8 mouse cellular contexts compared by ENCODE assay signal in the genomic region with DNA sequence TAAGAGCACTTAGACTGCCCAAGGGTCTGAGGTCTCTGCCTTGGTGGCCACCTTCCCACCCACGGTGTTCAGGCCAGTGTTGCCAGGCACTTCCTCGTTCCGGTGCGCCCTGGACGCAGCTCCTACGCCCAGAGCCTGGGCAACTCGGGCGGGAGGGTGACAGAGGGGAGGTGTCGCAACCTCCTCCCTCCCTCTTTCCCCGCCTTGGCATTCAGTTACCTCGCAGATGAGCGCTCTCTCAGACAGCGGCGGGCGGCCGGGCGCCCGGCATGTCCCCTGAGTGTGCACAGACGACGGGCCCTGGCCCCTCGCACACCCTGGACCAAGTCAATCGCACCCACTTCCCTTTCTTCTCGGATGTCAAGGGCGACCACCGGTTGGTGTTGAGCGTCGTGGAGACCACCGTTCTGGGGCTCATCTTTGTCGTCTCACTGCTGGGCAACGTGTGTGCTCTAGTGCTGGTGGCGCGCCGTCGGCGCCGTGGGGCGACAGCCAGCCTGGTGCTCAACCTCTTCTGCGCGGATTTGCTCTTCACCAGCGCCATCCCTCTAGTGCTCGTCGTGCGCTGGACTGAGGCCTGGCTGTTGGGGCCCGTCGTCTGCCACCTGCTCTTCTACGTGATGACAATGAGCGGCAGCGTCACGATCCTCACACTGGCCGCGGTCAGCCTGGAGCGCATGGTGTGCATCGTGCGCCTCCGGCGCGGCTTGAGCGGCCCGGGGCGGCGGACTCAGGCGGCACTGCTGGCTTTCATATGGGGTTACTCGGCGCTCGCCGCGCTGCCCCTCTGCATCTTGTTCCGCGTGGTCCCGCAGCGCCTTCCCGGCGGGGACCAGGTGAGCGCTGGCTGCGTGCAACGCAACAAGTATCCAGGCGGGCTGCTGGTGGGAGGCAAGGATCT. TPM values are rescaled to one million over a fixed set of nuclear protein-coding genes. Genes with fewer than 3 reads are reported as not detected.
DNase-seq lines count a peak whose midpoint lies in the region; ATAC-seq lines count a peak whose summit lies in the region.

Gene Ffar4 (plus strand): TSS at position 214 of the 901 bp plus-strand sequence.

- no peaks in the 10 kb centered on the region for H3K9me3 ChIP-seq in hindbrain, embryonic 15.5 days
- no peaks in the 10 kb centered on the region for H3K9me3 ChIP-seq in stomach, embryonic 16.5 days (replicated peaks; ENCODE audit: control insufficient read depth, low read length)

- peak; percentile 12 for DNase-seq in right cerebral cortex, postnatal 4 days
- no peak for DNase-seq in right cerebral cortex, postnatal 25 days
- peak; percentile 56 for DNase-seq in embryo, embryonic 10 days (ENCODE audit: low spot score)
- DNase-seq in lung, postnatal 10 days = peak; percentile 36
- no peak for DNase-seq in frontal cortex, postnatal 14 days (ENCODE audit: low spot score in 2 of 2)
- DNase-seq in gastrocnemius, adult 18-20 months (ENCODE audit: low spot score) = no peak

- peak within 1 kb of the TSS; percentile 42 for H3K4me3 ChIP-seq in hindbrain, embryonic 15.5 days
- peak within 1 kb of the TSS; percentile 44 for H3K4me3 ChIP-seq in stomach, embryonic 16.5 days (replicated peaks; ENCODE audit: low read length)

- no peak within 1 kb of the TSS for H3K27ac ChIP-seq in hindbrain, embryonic 15.5 days (replicated peaks)
- no peak within 1 kb of the TSS for H3K27ac ChIP-seq in stomach, embryonic 16.5 days (ENCODE audit: low read length)

- H3K4me1 ChIP-seq in hindbrain, embryonic 15.5 days (replicated peaks) = peaks cover 11% of the 10 kb centered on the region
- H3K4me1 ChIP-seq in stomach, embryonic 16.5 days (ENCODE audit: control insufficient read depth, insufficient read depth, low read length) = peaks cover 3% of the 10 kb centered on the region; the same call in 1 of the 2 replicates

- peak within 1 kb of the TSS; percentile 79 for H3K4me2 ChIP-seq in hindbrain, embryonic 15.5 days
- peak within 1 kb of the TSS; percentile 64 for H3K4me2 ChIP-seq in stomach, embryonic 16.5 days (ENCODE audit: low read depth, low read length)

- H3K27me3 ChIP-seq in hindbrain, embryonic 15.5 days = peaks cover 38% of the 10 kb centered on the region
- peaks cover 30% of the 10 kb centered on the region for H3K27me3 ChIP-seq in stomach, embryonic 16.5 days (ENCODE audit: control insufficient read depth, insufficient read depth, low read length)

- 0 out of 2 replicates have a peak, but pooled peaks have one; percentile 51 for ATAC-seq in hindbrain, embryonic 15.5 days (ENCODE audit: low FRiP score, low read depth)
- ATAC-seq in stomach, embryonic 16.5 days (ENCODE audit: insufficient read depth, low FRiP score) = peak; percentile 74

- H3K9ac ChIP-seq in hindbrain, embryonic 15.5 days = no peak within 1 kb of the TSS
- peak within 1 kb of the TSS; percentile 55 for H3K9ac ChIP-seq in stomach, embryonic 16.5 days (ENCODE audit: low read length)

- H3K36me3 ChIP-seq in hindbrain, embryonic 15.5 days = no peaks in the 10 kb centered on the region
- H3K36me3 ChIP-seq in stomach, embryonic 16.5 days (ENCODE audit: control insufficient read depth, insufficient read depth, low read length) = no peaks in the 10 kb centered on the region

- WGBS in hindbrain, embryonic 15.5 days = under 1% methylated on average over 76 of the region's 77 CpGs
- under 1% methylated on average over 77 of the region's 77 CpGs for WGBS in stomach, embryonic 16.5 days

RNA-seq across cellular contexts. Expression of gene Ffar4, which starts in this region (rescaled TPM):
- 0.22 and 0.25 TPM in 2 replicates for polyA plus RNA-seq in hindbrain, embryonic 15.5 days (2015; fragmentation: Nextera tagmentation; extraction: Ambion mirVana)
- polyA plus RNA-seq in stomach, embryonic 16.5 days (2015; fragmentation: Nextera tagmentation; extraction: Ambion mirVana) = 5.3 and 6.2 TPM in 2 replicates
- total RNA-seq in gastrocnemius, adult 18-20 months (2021) = not detected

Comparison
In these comparisons a context has a peak if more than half of its experiments do, and no peak if none do; other contexts are left out.
1. DNase-seq: peak in right cerebral cortex, postnatal 4 days (single experiment), embryo, embryonic 10 days (single experiment) and lung, postnatal 10 days (single experiment); none in right cerebral cortex, postnatal 25 days (single experiment), frontal cortex, postnatal 14 days (0 of 2) and gastrocnemius, adult 18-20 months (single experiment).
2. Peak in ATAC-seq, H3K4me3 ChIP-seq and H3K4me2 ChIP-seq in hindbrain, embryonic 15.5 days; RNA of the gene not detected or under 1 TPM.